Mouse (Mus musculus): ENCODE measurements around the gene Ubtd1. TPM values are rescaled to one million over a fixed set of nuclear protein-coding genes. Genes with fewer than 3 reads are reported as not detected.

The Ubtd1 gene
- polyA plus RNA-seq, 1 experiment from 2014 or later, result 33.2 TPM

- WGBS, result 68% methylated on average over 5 of the region's 5 CpGs
- Histone ChIP-seq H3K4me1 (peaks cover 31% of the 10 kb centered on the region), H3K4me3 (replicated peaks) (no peak overlapping the region), H3K27me3 (no peaks in the 10 kb centered on the region), H3K9ac (no peak overlapping the region), H3K36me3 (0 out of 2 replicates have a peak, but pooled peaks cover 7% of the 10 kb centered on the region), H3K9me3 (replicated peaks) (no peaks in the 10 kb centered on the region), H3K4me2 (replicated peaks) (no peak overlapping the region), H3K27ac (replicated peaks) (no peak overlapping the region)
- ATAC-seq (ENCODE audit: insufficient number of reproducible peaks, low FRiP score, low TSS enrichment, low read depth), result no peak
Observed at GRCm38 (mm10) chr19:42031112-42031511, 49.5 kb downstream of the Ubtd1 start.

- ATAC-seq (ENCODE audit: insufficient number of reproducible peaks, low FRiP score, low TSS enrichment, low read depth), result no peak
- H3K27me3 ChIP-seq, result no peaks in the 10 kb centered on the region
- WGBS, result 73% methylated on average over 14 of the region's 14 CpGs
Observed at GRCm38 (mm10) chr19:42033611-42034010, 52.0 kb downstream of the Ubtd1 start.

GRCm38 (mm10) chr19:42034146-42034775 is 52.7 kb downstream of the Ubtd1 start:
- H3K4me2 ChIP-seq (replicated peaks), result 0 out of 2 replicates have a peak overlapping the region, but pooled peaks have one; percentile 12
- ATAC-seq (ENCODE audit: insufficient number of reproducible peaks, low FRiP score, low TSS enrichment, low read depth), result peak; percentile 41
- no peaks in the 10 kb centered on the region for H3K27me3 ChIP-seq
- peaks cover 29% of the 10 kb centered on the region for H3K4me1 ChIP-seq
- no peak overlapping the region for H3K4me3 ChIP-seq (replicated peaks)
- WGBS, result 42% methylated on average over 9 of the region's 9 CpGs
- 0 out of 2 replicates have a peak, but pooled peaks cover 7% of the 10 kb centered on the region for H3K36me3 ChIP-seq
- no peak overlapping the region for H3K9ac ChIP-seq
- H3K27ac ChIP-seq (replicated peaks), result peak overlapping the region; percentile 85
- no peaks in the 10 kb centered on the region for H3K9me3 ChIP-seq (replicated peaks)

More at GRCm38 (mm10) chr19:42033611-42034010, 52.0 kb downstream of the Ubtd1 start:
- Histone ChIP-seq H3K36me3 (0 out of 2 replicates have a peak, but pooled peaks cover 7% of the 10 kb centered on the region), H3K27ac (replicated peaks) (peak overlapping the region; percentile 85), H3K4me3 (replicated peaks) (no peak overlapping the region), H3K4me2 (replicated peaks) (no peak overlapping the region), H3K4me1 (peaks cover 29% of the 10 kb centered on the region), H3K9ac (no peak overlapping the region), H3K9me3 (replicated peaks) (no peaks in the 10 kb centered on the region)

DNA sequence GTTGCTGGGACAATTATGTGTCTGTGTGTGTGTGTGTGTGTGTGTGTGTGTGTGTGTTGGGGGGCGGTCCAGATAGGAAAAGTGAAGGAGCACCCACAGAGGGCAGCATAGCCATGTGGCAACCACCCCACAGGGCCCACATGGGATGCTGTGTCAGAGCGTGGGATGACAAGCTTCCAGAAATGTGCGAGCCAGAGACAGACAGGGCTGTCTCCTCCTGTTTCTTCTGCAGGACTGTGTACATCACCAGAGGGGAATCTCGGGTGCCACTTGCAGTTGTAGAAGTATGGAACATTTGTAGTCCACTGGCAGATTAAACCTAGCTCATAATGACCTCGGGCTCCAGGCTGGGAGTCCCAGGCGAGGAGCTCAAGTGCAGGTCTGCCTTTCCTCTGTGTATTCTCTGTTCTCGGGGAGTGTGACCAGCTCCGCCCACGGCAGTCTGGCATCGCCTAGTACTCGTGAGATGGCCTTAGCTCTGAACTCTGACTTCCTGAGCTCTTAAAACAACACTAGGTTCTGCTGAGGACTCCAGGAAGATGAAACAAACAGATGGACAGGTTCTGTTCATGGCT is 53.4 kb downstream of the Ubtd1 start:
- Histone ChIP-seq H3K36me3 (0 out of 2 replicates have a peak, but pooled peaks cover 7% of the 10 kb centered on the region), H3K4me1 (peaks cover 29% of the 10 kb centered on the region), H3K4me3 (replicated peaks) (no peak overlapping the region), H3K27me3 (no peaks in the 10 kb centered on the region), H3K9me3 (replicated peaks) (no peaks in the 10 kb centered on the region), H3K4me2 (replicated peaks) (0 out of 2 replicates have a peak overlapping the region, but pooled peaks have one; percentile 12), H3K9ac (no peak overlapping the region), H3K27ac (replicated peaks) (peak overlapping the region; percentile 85)
- 39% methylated on average over 11 of the region's 11 CpGs for WGBS
- peak; percentile 16; the same call in 1 of the 2 replicates for ATAC-seq (ENCODE audit: insufficient number of reproducible peaks, low FRiP score, low TSS enrichment, low read depth)

- H3K4me3 ChIP-seq (replicated peaks), result no peak within 1 kb of the TSS
- no peak within 1 kb of the TSS for H3K9ac ChIP-seq
- 63% methylated on average over 19 of the region's 19 CpGs for WGBS
- H3K9me3 ChIP-seq (replicated peaks), result no peaks in the 10 kb centered on the region
- peak; percentile 64 for ATAC-seq (ENCODE audit: insufficient number of reproducible peaks, low FRiP score, low TSS enrichment, low read depth)
- peaks cover 29% of the 10 kb centered on the region for H3K4me1 ChIP-seq
- H3K27ac ChIP-seq (replicated peaks), result peak within 1 kb of the TSS; percentile 85
- no peak within 1 kb of the TSS for H3K4me2 ChIP-seq (replicated peaks)
- H3K27me3 ChIP-seq, result no peaks in the 10 kb centered on the region
- 0 out of 2 replicates have a peak, but pooled peaks cover 7% of the 10 kb centered on the region for H3K36me3 ChIP-seq
Observed at GRCm38 (mm10) chr19:42035456-42036248, 54.1 kb downstream of the Ubtd1 start, which contains the start of gene Ankrd2. Gene Ankrd2, plus strand, starts transcription at chr19:42036000.

- H3K27me3 ChIP-seq, result no peaks in the 10 kb centered on the region
- WGBS, result 64% methylated on average over 3 of the region's 3 CpGs
- ATAC-seq (ENCODE audit: insufficient number of reproducible peaks, low FRiP score, low TSS enrichment, low read depth), result no peak
Observed at GRCm38 (mm10) chr19:42036357-42036756, 54.8 kb downstream of the Ubtd1 start.

DNA sequence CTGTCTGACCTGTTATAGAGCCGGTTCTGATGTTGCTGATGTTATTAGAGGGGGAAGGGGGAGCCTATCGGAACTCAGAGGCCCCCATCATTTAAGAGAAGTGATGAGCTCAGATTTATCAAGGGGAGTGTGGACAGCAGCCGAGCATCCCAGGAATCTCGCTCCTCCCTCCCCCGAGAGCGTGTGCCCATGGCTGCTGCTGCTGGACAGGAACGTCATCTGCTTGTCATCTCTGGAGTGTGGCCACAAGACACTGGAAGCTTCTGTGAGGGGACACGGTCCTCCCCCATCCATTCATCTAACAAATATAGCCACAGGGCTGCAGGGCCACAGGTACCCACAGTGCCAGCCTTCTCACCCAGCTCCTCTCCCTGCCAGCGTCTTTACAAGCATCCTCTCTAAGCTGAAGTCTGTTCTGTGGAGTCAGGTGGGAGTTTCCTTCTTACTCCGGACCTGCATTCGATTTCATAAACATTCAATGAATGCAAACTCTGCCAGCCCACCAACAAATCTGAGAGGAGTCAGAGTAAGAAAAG is 55.7 kb downstream of the Ubtd1 start:
- Histone ChIP-seq H3K4me3 (replicated peaks) (no peak overlapping the region), H3K36me3 (0 out of 2 replicates have a peak, but pooled peaks cover 7% of the 10 kb centered on the region), H3K9me3 (replicated peaks) (no peaks in the 10 kb centered on the region), H3K27ac (replicated peaks) (no peak overlapping the region), H3K4me1 (peaks cover 29% of the 10 kb centered on the region), H3K4me2 (replicated peaks) (no peak overlapping the region), H3K9ac (no peak overlapping the region), H3K27me3 (no peaks in the 10 kb centered on the region)
- ATAC-seq (ENCODE audit: insufficient number of reproducible peaks, low FRiP score, low TSS enrichment, low read depth), result no peak
- WGBS, result 66% methylated on average over 11 of the region's 11 CpGs

More at GRCm38 (mm10) chr19:42036357-42036756, 54.8 kb downstream of the Ubtd1 start:
- Histone ChIP-seq H3K4me1 (peaks cover 29% of the 10 kb centered on the region), H3K4me3 (replicated peaks) (no peak overlapping the region), H3K27ac (replicated peaks) (no peak overlapping the region), H3K9me3 (replicated peaks) (no peaks in the 10 kb centered on the region), H3K36me3 (0 out of 2 replicates have a peak, but pooled peaks cover 7% of the 10 kb centered on the region), H3K9ac (no peak overlapping the region), H3K4me2 (replicated peaks) (no peak overlapping the region)

DNA sequence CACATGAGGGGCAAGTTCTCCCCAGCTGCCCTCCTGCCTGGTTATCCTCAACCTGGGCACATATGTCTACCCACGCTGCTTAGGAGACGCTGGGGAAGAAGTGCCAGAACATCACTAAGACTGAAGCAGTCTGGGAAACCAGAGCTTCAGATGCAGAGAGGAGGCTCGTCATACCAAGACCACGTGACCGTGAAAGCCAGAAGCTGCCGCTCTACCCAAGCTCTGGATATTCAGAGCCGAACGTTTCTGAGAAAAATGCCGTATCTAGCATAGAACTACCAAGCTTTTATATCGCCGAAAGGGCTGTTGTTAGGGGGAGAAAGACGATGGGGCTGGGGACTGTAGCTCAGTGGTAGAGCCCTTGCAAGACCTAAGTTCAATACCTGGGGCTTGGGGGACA is 56.7 kb downstream of the Ubtd1 start:
- H3K4me3 ChIP-seq (replicated peaks), result no peak overlapping the region
- no peak overlapping the region for H3K4me2 ChIP-seq (replicated peaks)
- peaks cover 29% of the 10 kb centered on the region for H3K4me1 ChIP-seq
- H3K27ac ChIP-seq (replicated peaks), result no peak overlapping the region
- H3K9me3 ChIP-seq (replicated peaks), result no peaks in the 10 kb centered on the region
- no peaks in the 10 kb centered on the region for H3K27me3 ChIP-seq
- no peak for ATAC-seq (ENCODE audit: insufficient number of reproducible peaks, low FRiP score, low TSS enrichment, low read depth)
- H3K36me3 ChIP-seq, result 0 out of 2 replicates have a peak, but pooled peaks cover 7% of the 10 kb centered on the region
- 89% methylated on average over 12 of the region's 12 CpGs for WGBS
- no peak overlapping the region for H3K9ac ChIP-seq

DNA sequence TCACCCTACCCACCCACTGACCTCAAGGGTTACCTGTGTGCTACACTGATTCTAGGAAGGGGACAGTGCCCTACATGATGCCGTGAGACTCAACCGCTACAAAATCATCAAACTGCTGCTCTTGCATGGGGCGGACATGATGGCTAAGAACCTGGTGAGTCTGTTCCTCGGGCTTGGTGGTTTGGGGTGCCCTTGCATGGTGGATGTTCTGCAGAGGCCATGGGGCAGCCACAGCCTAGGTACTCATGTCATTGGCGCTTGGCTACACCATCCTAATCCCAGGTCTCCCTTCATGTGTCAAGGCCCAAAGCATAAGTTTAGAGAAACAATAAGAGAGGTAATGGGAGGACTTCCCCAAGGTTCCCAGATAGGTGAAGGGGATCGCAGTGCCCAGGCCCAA is 62.4 kb downstream of the Ubtd1 start:
- Histone ChIP-seq H3K9ac (no peak overlapping the region), H3K4me1 (peaks cover 7% of the 10 kb centered on the region), H3K27ac (replicated peaks) (no peak overlapping the region), H3K4me3 (replicated peaks) (no peak overlapping the region), H3K36me3 (no peaks in the 10 kb centered on the region), H3K27me3 (no peaks in the 10 kb centered on the region), H3K9me3 (replicated peaks) (no peaks in the 10 kb centered on the region), H3K4me2 (replicated peaks) (no peak overlapping the region)
- WGBS, result 95% methylated on average over 6 of the region's 6 CpGs
- ATAC-seq (ENCODE audit: insufficient number of reproducible peaks, low FRiP score, low TSS enrichment, low read depth), result no peak

DNA sequence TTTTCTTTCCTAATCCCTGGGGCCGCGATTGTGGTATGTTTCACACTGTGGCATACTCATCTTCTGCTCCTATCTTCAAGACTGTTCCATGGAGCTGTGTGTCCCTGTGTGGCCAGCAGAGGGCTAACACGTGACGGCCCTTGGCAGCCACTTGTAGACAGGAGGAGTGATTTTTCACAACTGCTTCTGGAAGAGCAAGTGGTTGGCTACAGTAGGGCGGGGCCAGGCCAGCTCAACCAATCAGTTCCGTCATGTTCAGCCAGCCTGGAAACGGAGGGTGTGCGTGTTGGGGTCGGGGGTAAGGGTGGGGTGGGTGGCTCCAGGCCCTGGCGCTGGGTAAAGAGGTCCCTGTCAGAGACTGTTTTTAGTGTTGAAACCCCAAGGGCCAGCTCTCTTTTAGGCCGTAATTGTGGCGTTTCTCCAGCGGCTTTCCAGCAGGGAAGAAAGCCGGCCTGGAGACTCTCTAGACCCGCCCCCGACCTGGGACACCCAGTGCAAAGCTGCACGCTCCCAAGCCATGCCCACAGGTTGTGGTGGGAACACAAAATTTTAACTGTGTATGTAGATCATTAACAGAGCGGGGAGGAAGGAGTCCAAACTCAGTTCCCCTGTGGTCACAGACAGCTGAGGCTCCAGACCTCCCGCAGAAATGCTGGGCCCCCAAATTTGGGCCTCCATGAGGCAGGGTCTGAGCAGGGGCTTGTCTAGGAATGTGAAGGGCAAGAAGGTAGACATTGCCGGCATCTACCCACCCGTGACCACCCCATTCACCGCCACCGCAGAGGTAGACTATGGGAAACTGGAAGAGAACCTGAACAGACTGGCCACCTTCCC is 63.9 kb downstream of the Ubtd1 start, which contains the start of gene Hoga1:
Gene Hoga1, plus strand, starts transcription at position 342 of the 834 bp plus-strand sequence.
- 0 out of 2 replicates have a peak within 1 kb of the TSS, but pooled peaks have one; percentile 7 for H3K27ac ChIP-seq (replicated peaks)
- no peaks in the 10 kb centered on the region for H3K27me3 ChIP-seq
- peaks cover 7% of the 10 kb centered on the region for H3K4me1 ChIP-seq
- no peaks in the 10 kb centered on the region for H3K36me3 ChIP-seq
- ATAC-seq (ENCODE audit: insufficient number of reproducible peaks, low FRiP score, low TSS enrichment, low read depth), result peak; percentile 90
- H3K9me3 ChIP-seq (replicated peaks), result no peaks in the 10 kb centered on the region
- peak within 1 kb of the TSS; percentile 55 for H3K4me2 ChIP-seq (replicated peaks)
- 21% methylated on average over 23 of the region's 23 CpGs for WGBS
- H3K9ac ChIP-seq, result 0 out of 2 replicates have a peak within 1 kb of the TSS, but pooled peaks have one; percentile 21
- peak within 1 kb of the TSS; percentile 40 for H3K4me3 ChIP-seq (replicated peaks)
